Mouse (Mus musculus) midbrain, embryonic 16.5 days (tissue): ENCODE measurements around the gene Rmi1. TPM values are rescaled to one million over a fixed set of nuclear protein-coding genes. Genes with fewer than 3 reads are reported as not detected.
"Not testable (repeated sequence)": the region's sequence is repeated elsewhere in the genome, so short reads cannot be mapped to it uniquely, and the experiment has no call there.

Experiments used
- ATAC-seq: fragments of 200-750 bp; cut with Nextera tagmentation; 2 replicates; pipeline ENCODE4 v1.8.0; 2017; ENCODE audit warnings: moderate TSS enrichment
- H3K27ac ChIP-seq: fragments of 300-500 bp; sonication (generic); 2 replicates; pipeline ENCODE4 v1.5.1; 2014; ENCODE audit warnings: mild to moderate bottlenecking, low read length, mixed read lengths
- H3K27me3 ChIP-seq: fragments of 300-500 bp; sonication (generic); 2 replicates; pipeline ENCODE4 v1.6.1; 2014; ENCODE audit warnings: low read depth, low read length, mixed read lengths; ENCODE audit not compliant: control insufficient read depth, insufficient read depth
- H3K36me3 ChIP-seq: fragments of 300-500 bp; sonication (generic); 2 replicates; pipeline ENCODE4 v1.6.1; 2014; ENCODE audit warnings: mild to moderate bottlenecking, low read length, moderate library complexity, mixed read lengths; ENCODE audit not compliant: control insufficient read depth, insufficient read depth
- H3K4me1 ChIP-seq: fragments of 300-500 bp; sonication (generic); 2 replicates; pipeline ENCODE4 v1.6.1; 2014; ENCODE audit warnings: mild to moderate bottlenecking, low read length, mixed read lengths; ENCODE audit not compliant: control insufficient read depth, insufficient read depth
- H3K4me2 ChIP-seq: fragments of 300-500 bp; sonication (generic); 2 replicates; pipeline ENCODE4 v1.6.1; 2014; ENCODE audit warnings: mild to moderate bottlenecking, low read length, mixed read lengths
- H3K4me3 ChIP-seq: fragments of 300-500 bp; sonication (generic); 2 replicates; pipeline ENCODE4 v1.5.1; 2014; ENCODE audit warnings: low read depth, mild to moderate bottlenecking, low read length, moderate library complexity, mixed read lengths
- H3K9ac ChIP-seq: fragments of 300-500 bp; sonication (generic); 2 replicates; pipeline ENCODE4 v1.6.1; 2014; ENCODE audit warnings: low read depth, low read length, mixed read lengths
- H3K9me3 ChIP-seq: fragments of 300-500 bp; sonication (generic); replicated peaks from 2 replicates; pipeline ENCODE4 v1.6.1; 2014; ENCODE audit warnings: mild to moderate bottlenecking, low read length, mixed read lengths; ENCODE audit not compliant: control insufficient read depth, poor library complexity, severe bottlenecking
- WGBS: fragments of 180-500 bp; shearing (Covaris S2); extraction: QIAGEN DNeasy Blood & Tissue Kit; methylation state at CpG from one replicate; pipeline ENCODE4 v1.1.7; 2014; 5-methylcytosine and 5-hydroxymethylcytosine counted together
- polyA plus RNA-seq: library from polyadenylated mRNA; unstranded; fragments of >200 nt; fragmentation: Nextera tagmentation; extraction: Ambion mirVana; gene quantifications from 2 replicates; pipeline ENCODE4 v1.2.1, GENCODE M21; 2015

The Rmi1 gene
- polyA plus RNA-seq, 1 experiment from 2014 or later, result 21.3 TPM

DNA sequence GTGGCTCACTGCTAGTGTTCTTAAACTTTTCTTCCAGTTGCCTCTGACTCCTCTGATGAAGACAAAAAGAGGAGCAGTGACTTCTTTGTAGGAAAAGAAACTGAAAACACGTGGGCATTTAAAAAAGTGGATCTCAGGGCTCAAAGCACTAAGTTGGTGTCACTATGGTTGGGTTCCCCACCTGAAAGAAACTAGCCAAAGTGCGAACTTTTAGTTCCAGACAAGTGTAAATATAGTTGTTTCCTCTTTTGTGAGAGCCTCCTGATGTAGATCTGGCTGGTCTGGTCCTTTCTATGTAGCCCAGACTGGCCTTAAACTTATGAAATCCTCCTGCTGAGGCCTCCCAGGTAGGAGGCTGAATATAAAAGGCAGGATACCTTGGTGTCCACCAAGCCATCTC lies 44.5 kb downstream of the Rmi1 start:
- Histone ChIP-seq H3K9ac (no peak overlapping the region), H3K27me3 (no peaks in the 10 kb centered on the region), H3K27ac (no peak overlapping the region), H3K9me3 (no peaks in the 10 kb centered on the region), H3K4me3 (no peak overlapping the region), H3K4me2 (no peak overlapping the region), H3K36me3 (no peaks in the 10 kb centered on the region), H3K4me1 (peaks cover 5% of the 10 kb centered on the region)
- 82% methylated on average over 2 of the region's 2 CpGs for WGBS
- no peak for ATAC-seq

DNA sequence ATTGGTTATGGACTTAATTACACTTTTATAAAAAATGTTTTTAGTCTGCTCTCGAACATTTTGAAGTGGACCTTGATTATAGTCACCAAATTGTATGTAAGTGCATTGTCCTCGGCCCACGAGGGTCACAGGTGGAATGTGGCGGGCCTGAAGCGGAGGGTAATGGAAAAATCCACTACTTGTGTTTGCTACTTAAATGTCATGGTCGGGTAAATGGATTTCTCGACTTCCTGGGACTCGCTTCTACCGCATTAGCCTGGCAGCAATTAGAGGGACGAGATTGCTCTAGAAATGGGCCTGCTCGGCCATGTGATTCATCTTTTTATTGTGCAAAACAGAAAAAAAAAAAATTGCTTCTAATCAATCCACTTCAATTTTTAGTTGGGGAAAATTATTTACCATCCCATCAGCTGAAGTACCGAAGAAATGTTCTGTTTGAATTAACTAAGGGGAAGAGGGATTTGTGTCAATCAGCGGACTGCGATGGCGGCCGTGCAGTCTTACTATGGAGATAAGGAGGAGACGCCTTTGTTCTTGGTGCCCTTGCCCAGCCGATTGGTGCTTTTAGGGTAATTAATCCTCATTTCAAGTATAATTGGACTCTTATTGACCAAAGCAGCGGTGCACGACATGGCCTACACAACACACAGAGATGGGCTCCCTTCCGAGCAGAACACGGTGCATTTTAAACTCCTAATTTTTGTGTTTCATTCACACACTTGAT lies 48.6 kb downstream of the Rmi1 start:
- Histone ChIP-seq H3K27me3 (peaks cover 14% of the 10 kb centered on the region), H3K4me3 (no peak overlapping the region), H3K9ac (no peak overlapping the region), H3K9me3 (no peaks in the 10 kb centered on the region), H3K4me2 (no peak overlapping the region), H3K27ac (no peak overlapping the region), H3K36me3 (no peaks in the 10 kb centered on the region), H3K4me1 (peaks cover 2% of the 10 kb centered on the region; the same call in 1 of the 2 replicates)
- WGBS, result 34% methylated on average over 22 of the region's 22 CpGs
- no peak; the same call in 1 of the 2 replicates for ATAC-seq

DNA sequence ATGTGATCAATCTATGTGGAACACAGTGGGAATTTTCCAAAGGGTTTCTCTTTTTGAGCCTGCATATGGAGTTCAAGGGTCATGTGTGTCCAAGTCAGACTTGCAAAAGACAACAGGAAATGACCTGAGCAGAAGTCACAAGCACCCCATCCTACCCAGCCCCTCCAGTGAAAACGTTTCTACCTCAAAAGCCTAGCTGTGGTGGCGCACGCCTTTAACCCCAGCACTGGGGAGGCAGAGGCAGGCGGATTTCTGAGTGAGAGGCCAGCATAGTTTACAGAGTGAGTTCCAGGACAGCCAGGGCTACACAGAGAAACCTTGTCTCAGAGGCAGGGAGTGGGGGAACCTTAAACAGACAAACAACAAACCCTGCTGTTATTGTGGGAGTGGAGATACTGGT lies 50.2 kb downstream of the Rmi1 start:
- no peak overlapping the region for H3K9ac ChIP-seq
- H3K36me3 ChIP-seq, result no peaks in the 10 kb centered on the region
- H3K27me3 ChIP-seq, result peaks cover 17% of the 10 kb centered on the region
- no peak overlapping the region for H3K27ac ChIP-seq
- no peak for ATAC-seq
- no peak overlapping the region for H3K4me2 ChIP-seq
- H3K4me3 ChIP-seq, result no peak overlapping the region
- H3K4me1 ChIP-seq, result peaks cover 2% of the 10 kb centered on the region; the same call in 1 of the 2 replicates
- 72% methylated on average over 4 of the region's 4 CpGs for WGBS
- H3K9me3 ChIP-seq, result no peaks in the 10 kb centered on the region

DNA sequence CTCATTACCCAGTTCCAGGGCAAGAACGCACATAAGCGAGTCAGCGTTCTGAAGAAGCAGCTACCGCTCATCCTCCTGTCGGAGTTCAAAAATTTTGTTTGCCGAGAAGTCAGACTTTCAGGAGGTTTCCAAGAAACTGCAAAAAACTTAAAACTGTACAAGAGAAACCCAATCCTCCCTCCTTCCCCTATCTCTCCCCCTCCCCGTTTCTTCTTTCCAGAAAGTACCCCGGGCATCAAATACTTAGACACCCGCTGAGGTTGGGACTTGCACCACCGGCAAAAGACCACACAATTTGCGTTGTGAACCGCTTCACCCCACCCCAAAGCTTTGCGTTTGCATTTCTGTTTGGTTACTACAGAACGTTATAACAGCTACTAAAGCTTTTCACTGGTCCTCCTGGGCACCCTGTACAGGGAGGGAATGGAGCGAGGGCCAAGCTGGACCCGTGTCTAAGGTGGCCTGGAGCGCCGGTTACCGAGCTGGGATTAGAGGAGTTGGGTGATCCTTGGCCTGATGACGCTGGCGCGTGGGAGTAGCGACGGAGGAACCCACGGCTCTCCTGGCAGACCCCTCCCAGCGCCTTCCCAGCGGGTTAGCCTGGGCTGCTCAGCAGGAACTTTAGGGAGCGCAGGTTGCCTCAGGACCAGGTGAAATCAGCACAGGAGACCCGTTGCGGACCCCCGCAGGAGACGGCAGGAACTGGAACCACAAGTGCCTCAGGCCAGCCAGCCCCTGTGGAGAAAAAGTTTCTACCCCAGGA lies 50.8 kb downstream of the Rmi1 start:
- WGBS, result 15% methylated on average over 32 of the region's 32 CpGs
- no peaks in the 10 kb centered on the region for H3K9me3 ChIP-seq
- 0 out of 2 replicates have a peak overlapping the region, but pooled peaks have one; percentile 3 for H3K4me3 ChIP-seq

DNA sequence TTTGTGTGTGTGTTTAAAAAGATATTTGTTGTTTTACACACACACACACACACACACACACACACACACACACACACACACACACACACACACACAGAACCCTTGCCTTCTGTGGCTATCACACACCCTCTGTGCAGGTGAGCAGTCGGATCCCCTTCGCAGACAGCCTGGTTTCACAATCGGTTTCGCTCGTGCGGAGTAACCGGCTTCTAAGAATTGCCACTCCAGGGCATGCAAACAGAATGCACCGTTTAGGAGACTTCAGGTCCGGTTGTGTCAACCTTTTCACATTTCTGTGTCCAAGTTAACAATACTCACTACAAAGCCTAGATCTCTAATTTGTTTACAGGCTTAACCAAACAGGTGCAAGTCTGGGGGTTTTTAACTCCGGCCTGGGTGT lies 51.5 kb downstream of the Rmi1 start:
- Histone ChIP-seq H3K36me3 (no peaks in the 10 kb centered on the region), H3K4me1 (peaks cover 2% of the 10 kb centered on the region; the same call in 1 of the 2 replicates), H3K4me2 (no peak overlapping the region), H3K27me3 (peaks cover 17% of the 10 kb centered on the region), H3K9me3 (no peaks in the 10 kb centered on the region), H3K4me3 (no peak overlapping the region), H3K27ac (no peak overlapping the region), H3K9ac (no peak overlapping the region)
- WGBS, result 34% methylated on average over 10 of the region's 10 CpGs
- no peak for ATAC-seq

More for the DNA sequence above, 50.8 kb downstream of the Rmi1 start:
- no peaks in the 10 kb centered on the region for H3K36me3 ChIP-seq
- no peak overlapping the region for H3K9ac ChIP-seq
- peaks cover 17% of the 10 kb centered on the region for H3K27me3 ChIP-seq
- peak overlapping the region; percentile 40 for H3K4me2 ChIP-seq
- H3K27ac ChIP-seq, result no peak overlapping the region
- H3K4me1 ChIP-seq, result peaks cover 2% of the 10 kb centered on the region; the same call in 1 of the 2 replicates
- ATAC-seq, result no peak

DNA sequence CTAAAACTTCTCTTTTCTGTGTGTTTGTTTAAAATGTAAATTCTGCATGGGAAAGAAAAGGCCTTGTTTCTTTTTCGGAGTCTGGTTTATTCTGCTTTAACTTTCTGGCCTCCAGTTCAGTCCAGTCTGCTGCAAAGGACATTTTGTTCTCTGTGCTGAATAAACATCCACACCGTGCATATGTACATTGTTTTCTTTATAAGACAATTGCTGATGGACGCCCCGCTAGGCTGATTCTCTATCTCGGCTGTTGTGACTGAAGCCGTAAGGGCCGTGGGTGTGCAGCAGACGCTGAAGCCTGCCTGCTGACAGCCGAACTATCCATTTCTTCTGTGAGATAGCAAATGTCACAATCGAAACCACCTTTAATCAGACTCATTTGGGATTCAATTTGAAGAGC lies 54.5 kb downstream of the Rmi1 start:
- Histone ChIP-seq H3K36me3 (no peaks in the 10 kb centered on the region), H3K27ac (no peak overlapping the region), H3K4me3 (no peak overlapping the region), H3K4me1 (no peaks in the 10 kb centered on the region; the same call in 1 of the 2 replicates), H3K4me2 (no peak overlapping the region), H3K9me3 (no peaks in the 10 kb centered on the region), H3K9ac (no peak overlapping the region), H3K27me3 (peaks cover 17% of the 10 kb centered on the region)
- 49% methylated on average over 10 of the region's 10 CpGs for WGBS
- no peak for ATAC-seq

DNA sequence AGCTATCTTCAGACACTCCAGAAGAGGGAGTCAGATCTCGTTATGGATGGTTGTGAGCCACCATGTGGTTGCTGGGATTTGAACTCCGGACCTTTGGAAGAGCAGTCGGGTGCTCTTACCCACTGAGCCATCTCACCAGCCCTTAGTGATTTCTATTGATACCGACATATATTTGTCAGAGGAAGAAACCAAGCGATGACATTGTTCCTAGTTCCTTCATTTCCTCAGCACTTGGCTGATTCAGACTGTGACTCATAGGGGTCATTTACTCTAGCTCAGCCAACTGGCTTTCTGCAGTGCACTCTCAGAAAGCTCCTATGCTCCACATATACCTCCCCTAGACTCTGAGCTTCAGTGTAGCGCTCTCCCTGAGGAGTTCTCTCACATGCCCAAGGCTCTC lies 56.8 kb downstream of the Rmi1 start:
- H3K4me2 ChIP-seq, H3K27me3 ChIP-seq, H3K4me1 ChIP-seq, H3K36me3 ChIP-seq, ATAC-seq, H3K9me3 ChIP-seq, H3K9ac ChIP-seq, H3K4me3 ChIP-seq, H3K27ac ChIP-seq: not testable (repeated sequence)
- 94% methylated on average over 5 of the region's 6 CpGs for WGBS
